Mouse (Mus musculus) intestine, embryonic 16.5 days (tissue): ENCODE measurements around the gene Slc6a4. TPM values are rescaled to one million over a fixed set of nuclear protein-coding genes. Genes with fewer than 3 reads are reported as not detected.

Experiments
- ATAC-seq: fragments of 200-750 bp; cut with Nextera tagmentation; 2 replicates; pipeline ENCODE4 v1.8.0; 2017; ENCODE audit warnings: moderate TSS enrichment, moderate library complexity
- H3K27ac ChIP-seq: fragments of 300-500 bp; sonication (generic); 2 replicates; pipeline ENCODE4 v1.5.1; 2014; ENCODE audit warnings: mild to moderate bottlenecking, low read length
- H3K27me3 ChIP-seq: fragments of 300-500 bp; sonication (generic); replicated peaks from 2 replicates; pipeline ENCODE4 v1.6.1; 2014; ENCODE audit warnings: low read length, control low read depth, mixed read lengths; ENCODE audit not compliant: control insufficient read depth, insufficient read depth
- H3K36me3 ChIP-seq: fragments of 300-500 bp; sonication (generic); 2 replicates; pipeline ENCODE4 v1.6.1; 2014; ENCODE audit warnings: low read length, control low read depth; ENCODE audit not compliant: control insufficient read depth, insufficient read depth
- H3K4me1 ChIP-seq: fragments of 300-500 bp; sonication (generic); 2 replicates; pipeline ENCODE4 v1.6.1; 2014; ENCODE audit warnings: low read length, control low read depth, mixed read lengths; ENCODE audit not compliant: control insufficient read depth, insufficient read depth
- H3K4me2 ChIP-seq: fragments of 300-500 bp; sonication (generic); 2 replicates; pipeline ENCODE4 v1.6.1; 2014; ENCODE audit warnings: low read depth, low read length, control low read depth
- H3K4me3 ChIP-seq: fragments of 300-500 bp; sonication (generic); 2 replicates; pipeline ENCODE4 v1.5.1; 2014; ENCODE audit warnings: mild to moderate bottlenecking, low read length
- H3K9ac ChIP-seq: fragments of 300-500 bp; sonication (generic); 2 replicates; pipeline ENCODE4 v1.6.1; 2014; ENCODE audit warnings: low read depth, low read length
- H3K9me3 ChIP-seq: fragments of 300-500 bp; sonication (generic); 2 replicates; pipeline ENCODE4 v1.6.1; 2016; ENCODE audit warnings: low read length, control low read depth; ENCODE audit not compliant: control insufficient read depth
- WGBS: fragments of 180-500 bp; shearing (Covaris S2); extraction: QIAGEN DNeasy Blood & Tissue Kit; methylation state at CpG from one replicate; pipeline ENCODE4 v1.1.7; 2014; 5-methylcytosine and 5-hydroxymethylcytosine counted together
- polyA plus RNA-seq: library from polyadenylated mRNA; unstranded; fragments of >200 nt; fragmentation: Nextera tagmentation; extraction: Ambion mirVana; gene quantifications from 2 replicates; pipeline ENCODE4 v1.2.1, GENCODE M21; 2015

Gene Slc6a4
- 24.4 and 28.3 TPM in 2 replicates for polyA plus RNA-seq

DNA sequence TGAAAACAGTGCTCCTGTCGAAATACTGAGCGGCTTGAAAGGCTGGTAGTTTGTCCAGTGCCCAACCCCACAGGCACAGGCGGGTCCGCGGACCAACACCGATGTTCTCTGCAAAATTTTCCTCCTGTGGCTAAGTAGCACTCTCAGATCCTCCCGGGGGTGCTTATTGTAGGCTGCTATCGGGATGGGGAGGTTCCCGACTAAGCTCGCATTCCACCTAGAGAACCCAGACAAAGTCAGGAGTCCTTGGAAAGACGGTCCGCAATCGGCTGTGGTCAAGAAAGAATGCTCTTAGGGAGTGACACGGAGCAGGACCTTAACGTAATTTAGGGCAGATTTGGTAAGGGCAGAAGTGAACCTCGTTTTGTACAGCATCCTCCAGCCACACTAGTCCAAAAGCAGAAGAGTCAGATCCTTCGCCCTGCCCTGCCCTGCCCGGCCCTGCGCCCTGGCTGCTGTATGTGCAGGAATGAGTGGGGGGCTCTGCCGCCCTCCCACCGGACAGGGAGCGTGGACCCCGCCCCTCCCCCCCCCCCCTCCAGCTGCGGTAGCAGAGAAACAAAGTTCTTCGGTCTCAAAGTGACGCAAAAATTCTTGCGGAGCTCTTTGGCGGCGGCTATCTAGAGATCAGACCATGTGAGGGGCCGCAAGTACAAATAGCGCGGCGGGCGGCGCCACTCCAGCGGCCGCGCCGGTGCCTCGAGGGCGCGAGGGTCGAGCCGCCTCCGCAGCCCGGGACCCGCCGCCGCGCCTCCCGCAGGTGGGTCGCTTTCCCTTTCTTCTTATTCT is at the start of gene Slc6a4:
Slc6a4 (plus strand) TSS at position 688 of the 789 bp plus-strand sequence.
- H3K27me3 ChIP-seq, result peaks cover 28% of the 10 kb centered on the region
- peaks cover 22% of the 10 kb centered on the region for H3K4me1 ChIP-seq
- peak within 1 kb of the TSS; percentile 60 for H3K4me3 ChIP-seq
- peak; percentile 36; the same call in 1 of the 2 replicates for ATAC-seq
- peak within 1 kb of the TSS; percentile 98 for H3K4me2 ChIP-seq
- under 1% methylated on average over 51 of the region's 52 CpGs for WGBS
- no peaks in the 10 kb centered on the region for H3K36me3 ChIP-seq
- H3K9me3 ChIP-seq, result no peaks in the 10 kb centered on the region
- no peak within 1 kb of the TSS for H3K27ac ChIP-seq
- H3K9ac ChIP-seq, result peak within 1 kb of the TSS; percentile 60

GRCm38 (mm10) chr11:76953536-76953935 is 44.9 kb upstream of the Slc6a4 start:
- WGBS, result 89% methylated on average over 2 of the region's 2 CpGs
- ATAC-seq, result no peak

GRCm38 (mm10) chr11:76965703-76966102 is 32.7 kb upstream of the Slc6a4 start:
- Histone ChIP-seq H3K36me3 (peaks cover 20% of the 10 kb centered on the region; the same call in 1 of the 2 replicates), H3K4me3 (no peak overlapping the region), H3K27me3 (no peaks in the 10 kb centered on the region), H3K4me1 (no peaks in the 10 kb centered on the region), H3K4me2 (no peak overlapping the region), H3K9me3 (no peaks in the 10 kb centered on the region), H3K9ac (no peak overlapping the region), H3K27ac (no peak overlapping the region)
- ATAC-seq, result no peak
- 95% methylated on average over 3 of the region's 3 CpGs for WGBS

More at GRCm38 (mm10) chr11:76953536-76953935, 44.9 kb upstream of the Slc6a4 start:
- H3K4me1 ChIP-seq, result no peaks in the 10 kb centered on the region
- H3K9me3 ChIP-seq, result no peaks in the 10 kb centered on the region
- H3K4me3 ChIP-seq, result no peak overlapping the region
- peaks cover 15% of the 10 kb centered on the region for H3K36me3 ChIP-seq
- no peak overlapping the region for H3K27ac ChIP-seq
- no peak overlapping the region for H3K9ac ChIP-seq
- no peaks in the 10 kb centered on the region for H3K27me3 ChIP-seq
- no peak overlapping the region for H3K4me2 ChIP-seq

GRCm38 (mm10) chr11:76970328-76970727 is 28.1 kb upstream of the Slc6a4 start:
- 81% methylated on average over 2 of the region's 2 CpGs for WGBS
- no peaks in the 10 kb centered on the region for H3K27me3 ChIP-seq
- no peak overlapping the region for H3K27ac ChIP-seq
- no peak overlapping the region for H3K4me2 ChIP-seq
- peaks cover 23% of the 10 kb centered on the region for H3K36me3 ChIP-seq
- H3K4me3 ChIP-seq, result no peak overlapping the region
- no peaks in the 10 kb centered on the region for H3K4me1 ChIP-seq
- H3K9me3 ChIP-seq, result no peaks in the 10 kb centered on the region
- ATAC-seq, result no peak
- no peak overlapping the region for H3K9ac ChIP-seq

GRCm38 (mm10) chr11:76974680-76975319 is 23.6 kb upstream of the Slc6a4 start:
- ATAC-seq, result no peak
- H3K4me3 ChIP-seq, result no peak overlapping the region
- no peak overlapping the region for H3K9ac ChIP-seq
- no peak overlapping the region for H3K27ac ChIP-seq
- no peaks in the 10 kb centered on the region for H3K9me3 ChIP-seq
- no peaks in the 10 kb centered on the region for H3K4me1 ChIP-seq
- H3K36me3 ChIP-seq, result peaks cover 15% of the 10 kb centered on the region
- WGBS, result 85% methylated on average over 7 of the region's 7 CpGs
- H3K27me3 ChIP-seq, result no peaks in the 10 kb centered on the region
- no peak overlapping the region for H3K4me2 ChIP-seq

- no peak for ATAC-seq
- Histone ChIP-seq H3K4me3 (no peak overlapping the region), H3K27me3 (no peaks in the 10 kb centered on the region), H3K9me3 (no peaks in the 10 kb centered on the region), H3K9ac (no peak overlapping the region), H3K4me1 (no peaks in the 10 kb centered on the region), H3K27ac (no peak overlapping the region), H3K4me2 (no peak overlapping the region), H3K36me3 (peaks cover 7% of the 10 kb centered on the region)
- WGBS, result 79% methylated on average over 5 of the region's 5 CpGs
Observed at GRCm38 (mm10) chr11:76981570-76982141, 16.7 kb upstream of the Slc6a4 start.

DNA sequence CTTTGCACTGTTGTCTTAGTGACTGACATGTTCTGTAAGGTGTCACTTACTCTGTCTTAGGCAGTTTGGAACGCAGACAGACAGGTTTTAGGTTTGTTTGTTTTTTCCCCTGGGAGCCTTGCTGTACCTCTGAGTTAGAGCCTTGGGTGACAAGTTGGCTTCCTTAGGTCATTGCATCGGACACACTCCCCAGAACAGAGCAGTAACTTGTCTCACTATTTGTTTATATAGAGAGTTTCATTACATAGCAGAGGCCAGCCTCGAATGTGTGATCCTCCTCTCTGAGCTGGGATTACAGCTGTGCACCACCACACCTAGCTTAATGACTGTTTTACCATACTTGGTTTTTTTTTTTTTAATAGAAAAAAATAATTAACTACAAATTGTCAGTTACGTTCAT is 16.0 kb upstream of the Slc6a4 start:
- WGBS, result 40% methylated on average over 4 of the region's 4 CpGs
- Histone ChIP-seq H3K27me3 (no peaks in the 10 kb centered on the region), H3K36me3 (peaks cover 7% of the 10 kb centered on the region), H3K4me3 (no peak overlapping the region), H3K9ac (no peak overlapping the region), H3K9me3 (no peaks in the 10 kb centered on the region), H3K4me1 (no peaks in the 10 kb centered on the region), H3K4me2 (no peak overlapping the region), H3K27ac (no peak overlapping the region)
- ATAC-seq, result no peak

DNA sequence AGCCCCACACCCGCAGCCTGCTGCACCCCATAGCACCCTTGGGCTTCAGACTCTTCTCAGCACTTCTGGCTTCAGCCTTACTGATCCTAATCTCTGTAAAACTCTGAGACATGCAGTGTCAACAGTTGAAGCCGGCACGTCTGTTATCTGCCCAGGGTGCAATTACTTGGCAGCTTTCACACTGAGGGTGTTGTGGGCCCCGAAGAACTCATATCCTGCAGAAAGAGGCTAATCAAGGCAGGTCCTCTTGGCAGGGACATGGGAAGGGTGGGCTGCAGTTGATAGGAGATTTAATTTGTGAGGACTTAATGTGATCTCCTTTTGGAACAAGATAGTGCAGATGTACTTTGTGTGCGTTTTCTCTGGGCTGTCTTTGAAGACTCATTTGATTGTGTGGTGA is 14.8 kb upstream of the Slc6a4 start:
- no peak for ATAC-seq
- WGBS, result 57% methylated on average over 5 of the region's 5 CpGs
- Histone ChIP-seq H3K4me1 (no peaks in the 10 kb centered on the region), H3K9me3 (no peaks in the 10 kb centered on the region), H3K27ac (no peak overlapping the region), H3K36me3 (peaks cover 7% of the 10 kb centered on the region), H3K27me3 (no peaks in the 10 kb centered on the region), H3K9ac (no peak overlapping the region), H3K4me3 (no peak overlapping the region), H3K4me2 (no peak overlapping the region)

- Histone ChIP-seq H3K9ac (no peak overlapping the region), H3K9me3 (no peaks in the 10 kb centered on the region), H3K27me3 (no peaks in the 10 kb centered on the region), H3K27ac (no peak overlapping the region; the same call in 1 of the 2 replicates), H3K4me1 (no peaks in the 10 kb centered on the region), H3K4me3 (no peak overlapping the region), H3K36me3 (peaks cover 5% of the 10 kb centered on the region), H3K4me2 (no peak overlapping the region)
- ATAC-seq, result no peak
Observed at GRCm38 (mm10) chr11:76984173-76984572, 14.2 kb upstream of the Slc6a4 start.
